Mouse (Mus musculus): ENCODE results near the gene Gm28360. TPM values are rescaled to one million over a fixed set of nuclear protein-coding genes. Genes with fewer than 3 reads are reported as not detected.
"Not testable (repeated sequence)": the region's sequence is repeated elsewhere in the genome, so short reads cannot be mapped to it uniquely, and the experiment has no call there.

Gm28360 gene
- not detected in 2 replicates for polyA plus RNA-seq (2011; ENCODE audit: insufficient read depth, insufficient read length, low replicate concordance, missing spikeins)

- not testable (repeated sequence) for H3K4me3 ChIP-seq (replicated peaks; ENCODE audit: control insufficient read depth, low read depth, low read length); H3K27ac ChIP-seq (ENCODE audit: control insufficient read depth, insufficient read depth, low read depth, low read length, poor library complexity); H3K4me1 ChIP-seq (ENCODE audit: control insufficient read depth, insufficient read depth, low read length)
- WGBS: 54% methylated on average over 5 of the region's 5 CpGs
Observed at GRCm38 (mm10) chr1:117829781-117830180, at the start of gene Gm28360. Gene Gm28360, plus strand, starts transcription at chr1:117830081.

GRCm38 (mm10) chr1:117780833-117781232, 49.0 kb upstream of the Gm28360 start, which contains the start of gene B020011L13Rik:
Gene B020011L13Rik, plus strand, starts transcription at chr1:117781133.
- 45% methylated on average over 3 of the region's 3 CpGs for WGBS
- H3K4me3 ChIP-seq (replicated peaks; ENCODE audit: control insufficient read depth, low read depth, low read length): not testable (repeated sequence)

DNA sequence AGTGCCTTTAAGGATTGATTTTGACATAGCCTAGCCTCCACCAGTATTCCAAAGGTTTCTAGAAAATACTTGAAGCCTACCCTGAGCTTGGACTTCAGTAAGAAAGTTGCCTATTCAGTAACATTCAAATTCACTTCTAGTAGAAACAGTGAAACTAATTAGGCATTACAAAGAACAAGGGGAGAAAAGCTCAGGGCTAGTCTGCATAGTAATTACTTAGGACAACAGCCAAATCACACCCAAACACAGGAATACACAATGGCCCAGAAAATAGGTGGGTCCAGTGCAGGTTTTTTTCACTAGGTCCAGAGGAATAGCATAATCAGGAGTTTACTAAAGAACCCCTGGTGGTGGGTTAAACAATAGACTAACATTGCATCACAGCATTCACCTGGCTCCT, 13.6 kb upstream of the Gm28360 start:
- H3K4me3 ChIP-seq (replicated peaks; ENCODE audit: control insufficient read depth, low read depth, low read length); H3K27ac ChIP-seq (ENCODE audit: control insufficient read depth, insufficient read depth, low read depth, low read length, poor library complexity); H3K4me1 ChIP-seq (ENCODE audit: control insufficient read depth, insufficient read depth, low read length): not testable (repeated sequence)

More at GRCm38 (mm10) chr1:117780833-117781232, 49.0 kb upstream of the Gm28360 start, which contains the start of gene B020011L13Rik:
- H3K4me1 ChIP-seq (ENCODE audit: control insufficient read depth, insufficient read depth, low read length); H3K27ac ChIP-seq (ENCODE audit: control insufficient read depth, insufficient read depth, low read depth, low read length, poor library complexity): not testable (repeated sequence)

DNA sequence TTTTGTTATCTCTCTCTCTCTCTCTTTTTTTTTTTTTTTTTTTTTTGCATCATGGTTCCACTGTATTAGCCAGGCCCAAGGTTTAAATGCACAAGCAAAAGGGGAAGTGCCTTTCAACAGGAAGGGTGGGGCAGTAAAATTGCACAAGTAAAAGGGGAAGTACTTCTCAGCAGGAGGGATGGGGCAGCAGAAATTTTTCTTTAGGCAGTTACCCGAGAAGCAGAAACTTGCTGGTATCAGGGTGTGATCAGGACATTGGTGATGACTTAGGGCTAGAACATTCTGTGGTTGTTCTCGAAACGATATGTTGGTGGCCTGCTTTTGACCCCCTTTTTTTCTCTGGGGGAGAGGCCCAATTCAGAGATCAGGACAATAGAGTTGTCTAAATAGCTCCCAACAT, 21.8 kb downstream of the Gm28360 start:
- not testable (repeated sequence) for H3K4me3 ChIP-seq (replicated peaks; ENCODE audit: control insufficient read depth, low read depth, low read length); H3K4me1 ChIP-seq (ENCODE audit: control insufficient read depth, insufficient read depth, low read length); H3K27ac ChIP-seq (ENCODE audit: control insufficient read depth, insufficient read depth, low read depth, low read length, poor library complexity)
- 85% methylated on average over 3 of the region's 3 CpGs for WGBS

Other genes starting within 250 kb of the Gm28360 start
- gene Gm28363, start 132.9 kb upstream of the Gm28360 start, polyA plus RNA-seq (2011; ENCODE audit: insufficient read depth, insufficient read length, low replicate concordance, missing spikeins): not detected in 2 replicates
- not detected in 2 replicates for gene B020011L13Rik, start 48.9 kb upstream of the Gm28360 start, polyA plus RNA-seq (2011; ENCODE audit: insufficient read depth, insufficient read length, low replicate concordance, missing spikeins)
- gene Gm28168, start 97.9 kb downstream of the Gm28360 start, polyA plus RNA-seq (2011; ENCODE audit: insufficient read depth, insufficient read length, low replicate concordance, missing spikeins): not detected in 2 replicates
- not detected in 2 replicates for gene Gm7145, start 135.9 kb downstream of the Gm28360 start, polyA plus RNA-seq (2011; ENCODE audit: insufficient read depth, insufficient read length, low replicate concordance, missing spikeins)